Mouse (Mus musculus): Measurements from ENCODE around the gene Spen. TPM values are rescaled to one million over a fixed set of nuclear protein-coding genes. Genes with fewer than 3 reads are reported as not detected.
A peak's percentile ranks its signal among the peaks of the same experiment; 100 is the strongest.

Spen gene
- polyA plus RNA-seq, 1 experiment from 2014 or later = 19.3 TPM

GRCm38 (mm10) chr4:141459766-141460165 is 78.6 kb downstream of the Spen start:
- H3K4me1 ChIP-seq (ENCODE audit: control insufficient read depth, insufficient read depth, low read length) = peaks cover 18% of the 10 kb centered on the region
- no peaks in the 10 kb centered on the region for H3K9me3 ChIP-seq (ENCODE audit: control insufficient read depth, low read length)
- H3K9ac ChIP-seq (ENCODE audit: low read depth, low read length) = no peak overlapping the region
- 94% methylated on average over 9 of the region's 9 CpGs for WGBS
- H3K27ac ChIP-seq (ENCODE audit: low read depth, low read length) = no peak overlapping the region
- H3K4me2 ChIP-seq (replicated peaks; ENCODE audit: low read depth, low read length) = no peak overlapping the region
- no peaks in the 10 kb centered on the region for H3K27me3 ChIP-seq (ENCODE audit: control insufficient read depth, insufficient read depth, low read length)
- ATAC-seq (ENCODE audit: low FRiP score, low TSS enrichment) = no peak
- H3K36me3 ChIP-seq (ENCODE audit: control insufficient read depth, insufficient read depth, low read length) = peaks cover 40% of the 10 kb centered on the region
- no peak overlapping the region for H3K4me3 ChIP-seq (ENCODE audit: low read length)

- Histone ChIP-seq H3K36me3 (ENCODE audit: control insufficient read depth, insufficient read depth, low read length) (peaks cover 31% of the 10 kb centered on the region), H3K9ac (ENCODE audit: low read depth, low read length) (no peak overlapping the region), H3K9me3 (ENCODE audit: control insufficient read depth, low read length) (no peaks in the 10 kb centered on the region), H3K4me2 (replicated peaks; ENCODE audit: low read depth, low read length) (no peak overlapping the region), H3K27me3 (ENCODE audit: control insufficient read depth, insufficient read depth, low read length) (no peaks in the 10 kb centered on the region), H3K27ac (ENCODE audit: low read depth, low read length) (peak overlapping the region; percentile 4; the same call in 1 of the 2 replicates), H3K4me3 (ENCODE audit: low read length) (no peak overlapping the region), H3K4me1 (ENCODE audit: control insufficient read depth, insufficient read depth, low read length) (peaks cover 21% of the 10 kb centered on the region)
- ATAC-seq (ENCODE audit: low FRiP score, low TSS enrichment) = no peak
- WGBS = 72% methylated on average over 3 of the region's 3 CpGs
These were observed 79.5 kb downstream of the Spen start for GRCm38 (mm10) chr4:141458888-141459287.

- H3K4me3 ChIP-seq (ENCODE audit: low read length) = no peak overlapping the region
- peak overlapping the region; percentile 31 for H3K9ac ChIP-seq (ENCODE audit: low read depth, low read length)
- H3K27me3 ChIP-seq (ENCODE audit: control insufficient read depth, insufficient read depth, low read length) = no peaks in the 10 kb centered on the region
- no peak overlapping the region for H3K4me2 ChIP-seq (replicated peaks; ENCODE audit: low read depth, low read length)
- H3K4me1 ChIP-seq (ENCODE audit: control insufficient read depth, insufficient read depth, low read length) = peaks cover 21% of the 10 kb centered on the region
- no peak overlapping the region for H3K27ac ChIP-seq (ENCODE audit: low read depth, low read length)
- peaks cover 25% of the 10 kb centered on the region for H3K36me3 ChIP-seq (ENCODE audit: control insufficient read depth, insufficient read depth, low read length)
- WGBS = 8% methylated on average over 7 of the region's 7 CpGs
- H3K9me3 ChIP-seq (ENCODE audit: control insufficient read depth, low read length) = no peaks in the 10 kb centered on the region
- peak; percentile 85 for ATAC-seq (ENCODE audit: low FRiP score, low TSS enrichment)
These were observed 80.2 kb downstream of the Spen start for GRCm38 (mm10) chr4:141458236-141458635.

- no peak overlapping the region for H3K9ac ChIP-seq (ENCODE audit: low read depth, low read length)
- H3K27me3 ChIP-seq (ENCODE audit: control insufficient read depth, insufficient read depth, low read length) = no peaks in the 10 kb centered on the region
- no peak overlapping the region for H3K4me2 ChIP-seq (replicated peaks; ENCODE audit: low read depth, low read length)
- 89% methylated on average over 14 of the region's 14 CpGs for whole genome bisulfite sequencing
- no peaks in the 10 kb centered on the region for H3K9me3 ChIP-seq (ENCODE audit: control insufficient read depth, low read length)
- H3K4me1 ChIP-seq (ENCODE audit: control insufficient read depth, insufficient read depth, low read length) = peaks cover 21% of the 10 kb centered on the region
- peaks cover 29% of the 10 kb centered on the region; the same call in 1 of the 2 replicates for H3K36me3 ChIP-seq (ENCODE audit: control insufficient read depth, insufficient read depth, low read length)
- no peak overlapping the region for H3K4me3 ChIP-seq (ENCODE audit: low read length)
- no peak for ATAC-seq (ENCODE audit: low FRiP score, low TSS enrichment)
- H3K27ac ChIP-seq (ENCODE audit: low read depth, low read length) = no peak overlapping the region
These were observed 82.0 kb downstream of the Spen start for GRCm38 (mm10) chr4:141456193-141456938.

GRCm38 (mm10) chr4:141455526-141455925 is 82.9 kb downstream of the Spen start:
- no peak overlapping the region for H3K9ac ChIP-seq (ENCODE audit: low read depth, low read length)
- no peak overlapping the region for H3K4me3 ChIP-seq (ENCODE audit: low read length)
- H3K4me2 ChIP-seq (replicated peaks; ENCODE audit: low read depth, low read length) = no peak overlapping the region
- peaks cover 27% of the 10 kb centered on the region; the same call in 1 of the 2 replicates for H3K36me3 ChIP-seq (ENCODE audit: control insufficient read depth, insufficient read depth, low read length)
- no peaks in the 10 kb centered on the region for H3K27me3 ChIP-seq (ENCODE audit: control insufficient read depth, insufficient read depth, low read length)
- no peaks in the 10 kb centered on the region for H3K9me3 ChIP-seq (ENCODE audit: control insufficient read depth, low read length)
- H3K27ac ChIP-seq (ENCODE audit: low read depth, low read length) = no peak overlapping the region
- peaks cover 21% of the 10 kb centered on the region for H3K4me1 ChIP-seq (ENCODE audit: control insufficient read depth, insufficient read depth, low read length)
- WGBS = 61% methylated on average over 4 of the region's 4 CpGs
- no peak for ATAC-seq (ENCODE audit: low FRiP score, low TSS enrichment)

- Histone ChIP-seq H3K27ac (ENCODE audit: low read depth, low read length) (no peak overlapping the region), H3K36me3 (ENCODE audit: control insufficient read depth, insufficient read depth, low read length) (peaks cover 21% of the 10 kb centered on the region; the same call in 1 of the 2 replicates), H3K27me3 (ENCODE audit: control insufficient read depth, insufficient read depth, low read length) (no peaks in the 10 kb centered on the region), H3K4me2 (replicated peaks; ENCODE audit: low read depth, low read length) (no peak overlapping the region), H3K4me3 (ENCODE audit: low read length) (no peak overlapping the region), H3K4me1 (ENCODE audit: control insufficient read depth, insufficient read depth, low read length) (peaks cover 21% of the 10 kb centered on the region), H3K9ac (ENCODE audit: low read depth, low read length) (no peak overlapping the region), H3K9me3 (ENCODE audit: control insufficient read depth, low read length) (no peaks in the 10 kb centered on the region)
- ATAC-seq (ENCODE audit: low FRiP score, low TSS enrichment) = no peak
- WGBS = 78% methylated on average over 14 of the region's 14 CpGs
These were observed 83.6 kb downstream of the Spen start for GRCm38 (mm10) chr4:141454581-141455350.

GRCm38 (mm10) chr4:141451916-141452450 is 86.4 kb downstream of the Spen start:
- Histone ChIP-seq H3K4me3 (ENCODE audit: low read length) (no peak overlapping the region), H3K9ac (ENCODE audit: low read depth, low read length) (no peak overlapping the region), H3K9me3 (ENCODE audit: control insufficient read depth, low read length) (no peaks in the 10 kb centered on the region), H3K27me3 (ENCODE audit: control insufficient read depth, insufficient read depth, low read length) (no peaks in the 10 kb centered on the region), H3K4me1 (ENCODE audit: control insufficient read depth, insufficient read depth, low read length) (0 out of 2 replicates have a peak, but pooled peaks cover 5% of the 10 kb centered on the region), H3K27ac (ENCODE audit: low read depth, low read length) (no peak overlapping the region), H3K36me3 (ENCODE audit: control insufficient read depth, insufficient read depth, low read length) (peaks cover 41% of the 10 kb centered on the region), H3K4me2 (replicated peaks; ENCODE audit: low read depth, low read length) (no peak overlapping the region)
- no peak for ATAC-seq (ENCODE audit: low FRiP score, low TSS enrichment)
- WGBS = 92% methylated on average over 9 of the region's 9 CpGs

- Histone ChIP-seq H3K27ac (ENCODE audit: low read depth, low read length) (no peak overlapping the region), H3K4me3 (ENCODE audit: low read length) (no peak overlapping the region), H3K27me3 (ENCODE audit: control insufficient read depth, insufficient read depth, low read length) (no peaks in the 10 kb centered on the region), H3K9ac (ENCODE audit: low read depth, low read length) (no peak overlapping the region), H3K36me3 (ENCODE audit: control insufficient read depth, insufficient read depth, low read length) (peaks cover 48% of the 10 kb centered on the region), H3K4me1 (ENCODE audit: control insufficient read depth, insufficient read depth, low read length) (peaks cover 8% of the 10 kb centered on the region; the same call in 1 of the 2 replicates), H3K4me2 (replicated peaks; ENCODE audit: low read depth, low read length) (no peak overlapping the region), H3K9me3 (ENCODE audit: control insufficient read depth, low read length) (no peaks in the 10 kb centered on the region)
- 91% methylated on average over 2 of the region's 2 CpGs for WGBS
- no peak for ATAC-seq (ENCODE audit: low FRiP score, low TSS enrichment)
These were observed 87.1 kb downstream of the Spen start for GRCm38 (mm10) chr4:141451251-141451650.

GRCm38 (mm10) chr4:141446211-141446610 is 92.2 kb downstream of the Spen start:
- no peak for ATAC-seq (ENCODE audit: low FRiP score, low TSS enrichment)
- WGBS = 78% methylated on average over 7 of the region's 7 CpGs
- Histone ChIP-seq H3K4me1 (ENCODE audit: control insufficient read depth, insufficient read depth, low read length) (peaks cover 21% of the 10 kb centered on the region), H3K27ac (ENCODE audit: low read depth, low read length) (no peak overlapping the region), H3K4me3 (ENCODE audit: low read length) (no peak overlapping the region), H3K36me3 (ENCODE audit: control insufficient read depth, insufficient read depth, low read length) (peaks cover 32% of the 10 kb centered on the region), H3K9me3 (ENCODE audit: control insufficient read depth, low read length) (no peaks in the 10 kb centered on the region), H3K27me3 (ENCODE audit: control insufficient read depth, insufficient read depth, low read length) (no peaks in the 10 kb centered on the region), H3K9ac (ENCODE audit: low read depth, low read length) (no peak overlapping the region), H3K4me2 (replicated peaks; ENCODE audit: low read depth, low read length) (no peak overlapping the region)

All from kidney, embryonic 14.5 days (tissue).